Mouse (Mus musculus): ENCODE results near the gene 1110032A03Rik. TPM values are rescaled to one million over a fixed set of nuclear protein-coding genes. Genes with fewer than 3 reads are reported as not detected.

Gene 1110032A03Rik
- 10 to 100 TPM; 32.6 to 34.2 TPM for total RNA-seq (2021)

GRCm38 (mm10) chr9:50774991-50775612 lies at the start of gene 1110032A03Rik, which contains the start of gene Alg9:
TSS of gene 1110032A03Rik (minus strand) at chr9:50775520.
TSS of gene Alg9 (plus strand) at chr9:50775019.
- peak; percentile 86 to 91 for DNase-seq (ENCODE audit: low spot score in 2 of 2)
- intact Hi-C loops (cut with DNase I) = no loop called here

DNA sequence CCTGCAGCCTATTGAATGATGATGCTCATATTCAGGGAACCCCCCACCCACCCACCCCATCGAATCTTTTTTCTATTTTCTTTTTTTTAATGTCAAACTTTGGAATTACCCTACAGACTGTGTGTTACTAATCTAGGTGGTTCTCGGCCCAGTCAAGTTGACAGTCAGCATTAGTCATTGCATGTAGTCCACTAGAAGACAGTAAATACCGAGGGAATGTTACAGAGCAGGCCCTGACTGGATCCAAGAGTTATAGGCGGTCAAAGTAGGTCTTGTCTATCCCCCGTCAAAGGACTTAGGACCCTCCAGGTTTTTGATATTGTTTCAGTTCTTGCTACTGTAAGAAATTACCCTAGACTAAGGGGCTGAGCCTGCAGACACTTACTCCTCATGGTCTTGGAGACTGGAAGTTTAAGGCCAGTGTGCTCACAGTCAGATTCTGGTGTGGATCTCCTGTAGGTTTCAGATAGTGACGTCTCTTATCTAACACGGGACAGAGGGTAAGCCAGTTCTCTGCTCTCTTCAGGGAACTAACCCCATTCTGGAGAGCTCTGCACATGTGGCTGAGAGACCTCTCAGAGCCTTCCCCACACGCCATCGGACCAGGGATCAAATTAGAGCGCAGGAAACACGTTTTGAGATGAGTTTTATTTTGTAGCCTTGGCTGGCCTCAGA lies 48.6 kb upstream of the 1110032A03Rik start:
- intact Hi-C loops (cut with DNase I) = no loop called here
- DNase-seq (ENCODE audit: low spot score in 2 of 2) = no peak

DNA sequence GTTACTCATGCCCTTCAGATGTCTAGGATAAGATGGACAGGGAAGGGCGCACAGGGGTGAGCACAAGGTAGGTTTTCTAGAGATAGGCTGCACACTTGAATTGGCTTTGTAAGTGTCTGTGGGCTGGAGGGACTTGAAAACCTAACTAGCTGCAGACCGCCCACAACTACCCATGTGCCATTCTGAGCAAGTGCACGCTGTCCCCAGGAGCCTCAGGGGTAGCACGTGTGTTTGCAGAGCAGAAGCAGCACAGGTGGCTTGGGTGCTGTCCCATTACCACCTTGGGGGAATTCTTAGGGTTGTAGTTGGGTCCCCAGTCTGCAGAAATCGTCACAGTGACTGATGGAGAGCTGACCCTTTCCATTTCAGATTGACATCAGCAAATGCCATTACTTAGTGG lies 46.9 kb upstream of the 1110032A03Rik start:
- DNase-seq (ENCODE audit: low spot score in 2 of 2) = peak in 1 of 2 experiments; percentile 55
- intact Hi-C loops (cut with DNase I) = no loop called here

DNA sequence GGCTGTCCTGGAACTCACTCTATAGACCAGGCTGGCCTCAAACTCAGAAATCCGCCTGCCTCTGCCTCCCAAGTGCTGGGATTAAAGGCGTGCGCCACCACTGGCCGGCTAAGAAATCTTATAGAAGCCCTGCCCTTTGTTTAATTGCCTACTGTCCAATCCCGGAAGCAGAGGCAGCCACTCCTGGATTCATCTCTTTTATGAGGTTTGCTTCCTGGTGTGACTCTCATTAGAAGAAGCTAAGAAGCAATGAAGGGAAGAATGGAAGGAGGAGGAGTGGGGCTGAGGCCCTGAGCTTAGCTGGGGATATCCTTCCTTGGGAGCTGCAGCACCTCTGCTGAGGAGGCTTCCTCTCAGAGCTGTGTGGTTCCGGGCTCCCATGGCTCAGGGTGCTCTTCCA lies 46.3 kb upstream of the 1110032A03Rik start:
- intact Hi-C loops (cut with DNase I) = no loop called here
- DNase-seq (ENCODE audit: low spot score in 2 of 2) = no peak

DNA sequence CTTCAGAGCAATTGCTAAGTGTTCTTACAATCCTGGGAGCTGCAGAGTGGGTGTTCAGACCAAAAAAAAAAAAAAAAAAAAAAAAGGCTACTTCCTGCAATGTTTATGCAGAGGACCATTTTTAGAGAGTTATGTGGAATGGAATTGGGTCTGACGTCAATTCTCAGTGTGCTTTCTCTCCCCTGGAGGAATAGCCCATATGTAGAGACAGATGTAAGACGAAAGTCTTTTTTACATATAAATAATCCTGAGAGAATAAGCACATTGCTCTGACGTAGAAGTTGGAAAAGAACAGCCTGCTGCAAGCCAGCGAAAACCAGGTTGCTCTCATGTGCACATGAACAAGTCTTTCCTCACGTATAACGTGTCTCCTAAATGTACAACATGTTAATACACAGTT lies 44.4 kb upstream of the 1110032A03Rik start:
- DNase-seq (ENCODE audit: low spot score in 2 of 2) = peak in 1 of 2 experiments; percentile 88
- intact Hi-C loops (cut with DNase I) = no loop called here

GRCm38 (mm10) chr9:50818050-50818449 lies 42.7 kb upstream of the 1110032A03Rik start:
- intact Hi-C loops (cut with DNase I) = no loop called here
- no peak for DNase-seq (ENCODE audit: low spot score in 2 of 2)

- intact Hi-C loops (cut with DNase I) = no loop called here
- no peak for DNase-seq (ENCODE audit: low spot score in 2 of 2)
Measured at GRCm38 (mm10) chr9:50816512-50816911, 41.2 kb upstream of the 1110032A03Rik start.

DNA sequence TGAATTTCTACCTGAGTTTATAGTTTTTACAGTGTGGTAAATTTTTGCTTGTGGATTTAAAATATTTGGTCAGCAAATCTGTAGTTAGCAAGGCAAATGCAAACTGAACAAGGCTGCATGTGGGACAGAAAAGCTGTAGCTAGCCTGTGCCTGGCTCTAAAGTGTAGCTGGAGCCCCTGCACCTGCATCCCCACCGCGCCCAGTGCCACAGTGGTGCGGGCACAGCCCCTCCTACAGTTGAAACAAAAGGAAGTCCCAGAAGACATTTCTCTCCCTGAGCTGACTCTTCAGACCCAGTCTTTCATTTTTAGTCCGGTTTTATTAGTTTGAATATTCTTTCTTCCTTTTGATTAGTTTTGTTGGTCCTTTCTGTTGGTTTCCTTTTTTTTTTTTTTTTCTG lies 40.3 kb upstream of the 1110032A03Rik start:
- intact Hi-C loops (cut with DNase I) = no loop called here
- DNase-seq (ENCODE audit: low spot score in 2 of 2) = no peak

GRCm38 (mm10) chr9:50813796-50814195 lies 38.5 kb upstream of the 1110032A03Rik start:
- DNase-seq (ENCODE audit: low spot score in 2 of 2) = no peak
- intact Hi-C loops (cut with DNase I) = no loop called here

- intact Hi-C loops (cut with DNase I) = no loop called here
- DNase-seq (ENCODE audit: low spot score in 2 of 2) = no peak
Measured at GRCm38 (mm10) chr9:50811746-50812145, 36.4 kb upstream of the 1110032A03Rik start.

DNA sequence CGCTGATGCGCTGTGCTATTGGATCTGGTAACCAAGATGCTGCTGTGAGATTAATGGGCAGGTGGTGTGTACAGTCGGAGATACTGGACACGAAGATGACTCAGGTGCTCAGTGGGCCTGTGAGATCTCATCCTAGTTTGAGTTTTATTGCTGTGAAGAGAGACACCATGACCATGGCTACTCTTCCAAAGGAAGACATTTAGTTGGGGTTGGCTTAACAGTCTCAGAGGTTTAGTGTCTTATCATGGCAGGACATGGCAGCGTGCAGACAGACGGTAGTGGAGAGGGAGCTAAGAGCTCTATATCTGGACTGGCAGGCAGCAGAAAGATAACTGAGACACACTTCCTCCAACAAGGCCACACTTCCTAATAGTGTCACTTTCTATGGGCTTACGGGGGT lies 35.9 kb upstream of the 1110032A03Rik start:
- intact Hi-C loops (cut with DNase I) = no loop called here

GRCm38 (mm10) chr9:50809146-50809545 lies 33.8 kb upstream of the 1110032A03Rik start:
- intact Hi-C loops (cut with DNase I) = no loop called here
- DNase-seq (ENCODE audit: low spot score in 2 of 2) = no peak

More for the DNA sequence above, 35.9 kb upstream of the 1110032A03Rik start:
- no peak for DNase-seq (ENCODE audit: low spot score in 2 of 2)

- DNase-seq (ENCODE audit: low spot score in 2 of 2) = no peak
- intact Hi-C loops (cut with DNase I) = no loop called here
Measured at GRCm38 (mm10) chr9:50808471-50808870, 33.2 kb upstream of the 1110032A03Rik start.

DNA sequence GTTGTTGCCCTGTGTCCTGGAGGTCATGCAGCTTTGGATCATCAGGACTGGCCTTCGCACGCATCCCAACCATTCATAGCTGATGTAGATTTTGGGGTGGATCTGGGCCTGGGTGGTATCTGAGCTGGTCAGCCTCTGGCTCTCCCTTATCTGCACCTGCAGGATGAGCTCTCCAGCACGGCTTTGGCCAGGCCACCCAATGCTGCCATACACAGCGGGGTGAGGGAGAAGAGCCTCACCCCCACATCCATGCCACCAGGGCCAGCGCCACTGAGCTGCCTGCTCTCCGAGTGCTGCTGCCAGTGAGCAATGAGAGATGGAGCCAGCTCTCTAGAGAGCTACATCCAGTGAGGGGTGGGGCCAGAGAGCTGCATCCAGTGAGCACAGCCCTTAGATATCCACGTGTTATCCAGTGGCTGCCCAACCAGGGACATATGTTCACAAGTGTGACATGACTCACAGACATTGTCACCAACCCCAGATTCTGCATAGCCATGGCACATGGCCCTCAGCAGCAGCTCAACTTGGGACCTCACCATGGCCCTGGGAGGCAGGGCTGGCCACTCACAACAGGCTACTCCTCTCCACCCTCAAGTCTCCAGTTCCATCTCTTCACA lies 27.8 kb upstream of the 1110032A03Rik start:
- intact Hi-C loops (cut with DNase I) = loop anchor here (5.0 kb wide), 2 partner anchors 204 to 249 kb away; partner anchors contain the start of gene Sik2
- DNase-seq (ENCODE audit: low spot score in 2 of 2) = no peak

GRCm38 (mm10) chr9:50800985-50801384 lies 25.7 kb upstream of the 1110032A03Rik start:
- peak; percentile 23 to 64 for DNase-seq (ENCODE audit: low spot score in 2 of 2)
- intact Hi-C loops (cut with DNase I) = loop anchor here (5.0 kb wide), 2 partner anchors 206 to 251 kb away; partner anchors contain the start of gene Sik2

DNA sequence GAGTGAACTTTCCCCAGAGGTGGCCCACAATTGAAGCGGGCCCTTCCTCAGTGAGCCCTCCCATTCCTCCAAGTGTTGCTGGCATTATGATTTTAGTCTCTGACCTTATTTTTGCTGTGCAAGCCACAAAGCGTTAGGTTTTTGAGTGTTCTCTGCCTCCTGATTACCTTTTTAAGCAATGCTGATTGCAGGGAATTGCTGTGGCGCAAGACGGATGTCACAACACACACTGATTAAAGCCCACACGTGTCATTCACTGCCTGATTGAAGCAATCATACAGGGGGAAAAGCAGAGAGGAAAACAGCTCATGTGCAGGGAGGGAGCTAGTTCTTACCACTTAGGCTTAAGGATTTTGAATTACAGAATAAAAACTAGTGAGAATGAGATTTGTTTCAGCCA lies 23.0 kb upstream of the 1110032A03Rik start:
- intact Hi-C loops (cut with DNase I) = no loop called here
- DNase-seq (ENCODE audit: low spot score in 2 of 2) = no peak

GRCm38 (mm10) chr9:50797641-50798040 lies 22.3 kb upstream of the 1110032A03Rik start:
- intact Hi-C loops (cut with DNase I) = no loop called here
- no peak for DNase-seq (ENCODE audit: low spot score in 2 of 2)

GRCm38 (mm10) chr9:50796776-50797175 lies 21.5 kb upstream of the 1110032A03Rik start:
- intact Hi-C loops (cut with DNase I) = no loop called here
- DNase-seq (ENCODE audit: low spot score in 2 of 2) = no peak

DNA sequence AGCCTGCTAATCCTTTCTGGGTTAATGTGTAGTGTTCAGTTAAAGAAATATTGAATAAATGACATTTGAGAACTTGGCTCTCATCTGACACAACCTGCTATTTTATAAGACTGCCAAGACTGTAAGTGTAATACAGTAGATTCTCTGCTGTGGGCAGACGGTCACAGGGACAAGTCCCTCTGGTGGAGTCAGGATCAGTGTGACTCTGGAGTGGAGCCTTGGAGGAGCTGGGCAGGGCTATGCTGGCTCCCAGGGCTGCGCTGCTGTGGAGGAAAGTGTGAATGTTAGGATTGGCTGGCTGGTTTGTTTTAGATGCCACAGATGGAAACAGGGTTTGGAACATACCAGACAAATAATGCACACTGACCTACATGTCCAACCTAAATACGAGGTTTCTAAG lies 19.9 kb upstream of the 1110032A03Rik start:
- no peak for DNase-seq (ENCODE audit: low spot score in 2 of 2)
- intact Hi-C loops (cut with DNase I) = no loop called here

DNA sequence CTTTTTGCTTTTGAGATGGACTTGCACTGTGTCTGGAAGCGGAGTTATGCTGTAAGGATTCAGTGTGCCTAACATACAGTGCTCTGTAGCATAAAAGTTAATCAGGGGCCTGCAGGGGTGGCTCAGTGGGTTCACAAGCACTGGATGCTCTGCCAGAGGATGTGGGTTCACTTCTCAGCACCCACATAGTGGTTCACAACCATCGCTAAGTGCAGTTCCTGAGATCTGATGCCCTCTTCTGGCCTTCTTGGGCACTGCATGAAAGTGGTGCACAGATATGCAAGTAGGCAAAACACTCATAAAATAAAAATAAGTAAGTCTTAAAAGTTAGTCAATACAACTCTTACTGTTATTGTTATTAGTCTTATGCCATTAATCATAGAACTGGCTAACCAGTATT lies 6.8 kb upstream of the 1110032A03Rik start:
- no peak for DNase-seq (ENCODE audit: low spot score in 2 of 2)

More for the DNA sequence above, 6.8 kb upstream of the 1110032A03Rik start:
- intact Hi-C loops (cut with DNase I) = no loop called here
